Mouse (Mus musculus) brain, adult 2 months (tissue): Measurements from ENCODE around the gene Ccnt2.

Source experiments
- DNase-seq: peaks from one replicate; pipeline ENCODE4 v3.0.0; 2011; ENCODE audit warnings: low read depth, low spot score

Ccnt2 gene

GRCm38 (mm10) chr1:127793459-127793858 is 19.5 kb downstream of the Ccnt2 start:
- no peak for DNase-seq

GRCm38 (mm10) chr1:127795087-127795769 is 21.3 kb downstream of the Ccnt2 start:
- DNase-seq = peak; percentile 73

GRCm38 (mm10) chr1:127796341-127796740 is 22.4 kb downstream of the Ccnt2 start:
- no peak for DNase-seq

GRCm38 (mm10) chr1:127796752-127797151 is 22.8 kb downstream of the Ccnt2 start:
- no peak for DNase-seq

- DNase-seq = peak; percentile 47
These were observed 29.0 kb downstream of the Ccnt2 start for GRCm38 (mm10) chr1:127802916-127803315.

GRCm38 (mm10) chr1:127808671-127809070 is 34.7 kb downstream of the Ccnt2 start:
- DNase-seq = no peak

- DNase-seq = peak; percentile 70
These were observed 39.0 kb downstream of the Ccnt2 start for GRCm38 (mm10) chr1:127812929-127813328.

- DNase-seq = no peak
These were observed 42.4 kb downstream of the Ccnt2 start for GRCm38 (mm10) chr1:127816381-127816780.

GRCm38 (mm10) chr1:127827325-127827724 is 53.4 kb downstream of the Ccnt2 start:
- peak; percentile 82 for DNase-seq

GRCm38 (mm10) chr1:127830215-127830921 is 56.4 kb downstream of the Ccnt2 start:
- DNase-seq = no peak

- no peak for DNase-seq
These were observed 59.8 kb downstream of the Ccnt2 start for GRCm38 (mm10) chr1:127833714-127834113.

GRCm38 (mm10) chr1:127834202-127834601 is 60.2 kb downstream of the Ccnt2 start:
- no peak for DNase-seq

- no peak for DNase-seq
These were observed 62.7 kb downstream of the Ccnt2 start for GRCm38 (mm10) chr1:127836619-127837018.

- peak; percentile 58 for DNase-seq
These were observed 64.6 kb downstream of the Ccnt2 start for GRCm38 (mm10) chr1:127838602-127839001.

GRCm38 (mm10) chr1:127845472-127845871 is 71.5 kb downstream of the Ccnt2 start:
- DNase-seq = no peak

- peak; percentile 22 for DNase-seq
These were observed 76.2 kb downstream of the Ccnt2 start for GRCm38 (mm10) chr1:127850075-127850610.

GRCm38 (mm10) chr1:127854486-127855222 is 80.7 kb downstream of the Ccnt2 start, which contains the start of gene Map3k19:
Gene Map3k19 (minus strand): TSS chr1:127855031.
- DNase-seq = peak; percentile 69
